Mouse (Mus musculus) hindbrain, embryonic 12.5 days (tissue): Measurements from ENCODE around the gene Creb3l2. TPM values are rescaled to one million over a fixed set of nuclear protein-coding genes. Genes with fewer than 3 reads are reported as not detected.

Experiments
- ATAC-seq: fragments of 200-750 bp; cut with Nextera tagmentation; 2 replicates; pipeline ENCODE4 v1.8.0; 2017; ENCODE audit warnings: moderate TSS enrichment; ENCODE audit not compliant: low FRiP score
- H3K27ac ChIP-seq: fragments of 300-500 bp; sonication (generic); 2 replicates; pipeline ENCODE4 v1.5.1; 2016; ENCODE audit warnings: mild to moderate bottlenecking
- H3K27me3 ChIP-seq: fragments of 300-500 bp; sonication (generic); 2 replicates; pipeline ENCODE4 v1.6.1; 2016; ENCODE audit warnings: mild to moderate bottlenecking
- H3K36me3 ChIP-seq: fragments of 300-500 bp; sonication (generic); 2 replicates; pipeline ENCODE4 v1.6.1; 2016; ENCODE audit warnings: mild to moderate bottlenecking
- H3K4me1 ChIP-seq: fragments of 300-500 bp; sonication (generic); 2 replicates; pipeline ENCODE4 v1.6.1; 2016
- H3K4me2 ChIP-seq: fragments of 300-500 bp; sonication (generic); replicated peaks from 2 replicates; pipeline ENCODE4 v1.6.1; 2016; ENCODE audit warnings: mild to moderate bottlenecking
- H3K4me3 ChIP-seq: fragments of 300-500 bp; sonication (generic); 2 replicates; pipeline ENCODE4 v1.5.1; 2016; ENCODE audit warnings: mild to moderate bottlenecking
- H3K9ac ChIP-seq: fragments of 300-500 bp; sonication (generic); 2 replicates; pipeline ENCODE4 v1.6.1; 2016; ENCODE audit warnings: mild to moderate bottlenecking, moderate library complexity
- H3K9me3 ChIP-seq: fragments of 300-500 bp; sonication (generic); replicated peaks from 2 replicates; pipeline ENCODE4 v1.6.1; 2016; ENCODE audit warnings: mild to moderate bottlenecking
- whole genome bisulfite sequencing: fragments of 180-500 bp; shearing (Covaris S2); methylation state at CpG from one replicate; pipeline ENCODE4 v1.1.7; 2016; 5-methylcytosine and 5-hydroxymethylcytosine counted together
- polyA plus RNA-seq: library from polyadenylated mRNA; unstranded; fragments of >200 nt; fragmentation: Nextera tagmentation; extraction: Ambion mirVana; gene quantifications from 2 replicates; pipeline ENCODE4 v1.2.1, GENCODE M21; 2016

The Creb3l2 gene
- polyA plus RNA-seq, 1 experiment from 2014 or later, result 14.9 TPM

DNA sequence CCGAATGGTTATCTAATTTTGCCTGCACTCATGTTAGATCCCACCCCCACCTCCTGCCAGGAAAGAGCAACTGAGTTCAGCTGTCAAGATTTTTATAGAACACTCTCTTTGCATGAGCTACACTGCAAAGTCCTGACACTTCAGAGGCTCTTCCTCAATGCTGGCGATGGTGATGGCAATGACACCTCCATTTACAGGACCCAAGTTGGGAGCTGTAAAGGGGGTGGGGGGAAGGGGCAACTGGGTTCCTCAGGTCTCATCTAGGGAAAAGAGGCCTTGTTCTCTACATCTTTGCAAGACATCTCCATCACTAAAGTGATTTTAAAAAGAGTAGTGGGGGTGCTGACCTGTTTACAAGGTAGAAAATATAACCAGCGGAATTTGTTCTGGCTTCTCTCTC is 112.6 kb downstream of the Creb3l2 start:
- Histone ChIP-seq H3K4me3 (no peak overlapping the region), H3K36me3 (no peaks in the 10 kb centered on the region), H3K27ac (no peak overlapping the region), H3K9ac (no peak overlapping the region), H3K4me1 (peaks cover 23% of the 10 kb centered on the region), H3K27me3 (no peaks in the 10 kb centered on the region), H3K4me2 (no peak overlapping the region), H3K9me3 (no peaks in the 10 kb centered on the region)
- ATAC-seq, result no peak
- 82% methylated on average over 3 of the region's 3 CpGs for WGBS

DNA sequence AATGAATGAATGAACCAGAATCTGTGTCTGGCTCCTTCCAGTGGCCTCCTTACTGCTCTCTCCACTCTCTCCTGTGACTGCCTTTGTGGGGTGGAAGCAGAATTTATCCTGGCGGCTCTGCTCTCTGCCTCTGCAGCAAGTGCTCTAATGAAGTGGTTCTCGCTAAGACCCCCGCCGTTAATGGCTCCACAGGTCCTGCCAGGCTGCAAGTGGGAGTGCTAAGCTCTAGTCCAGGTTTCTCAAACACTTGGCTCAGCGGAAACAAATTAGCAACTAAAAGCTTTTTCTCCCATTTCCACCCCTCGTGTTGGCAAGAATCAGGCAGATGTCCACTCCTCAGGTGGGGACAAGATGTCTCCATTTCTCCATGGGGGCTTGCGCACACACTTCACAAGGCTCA is 113.3 kb downstream of the Creb3l2 start:
- Histone ChIP-seq H3K4me3 (no peak overlapping the region), H3K36me3 (no peaks in the 10 kb centered on the region), H3K9me3 (no peaks in the 10 kb centered on the region), H3K27me3 (no peaks in the 10 kb centered on the region), H3K4me1 (peaks cover 23% of the 10 kb centered on the region), H3K27ac (no peak overlapping the region), H3K9ac (no peak overlapping the region), H3K4me2 (no peak overlapping the region)
- WGBS, result 45% methylated on average over 7 of the region's 7 CpGs
- ATAC-seq, result no peak

DNA sequence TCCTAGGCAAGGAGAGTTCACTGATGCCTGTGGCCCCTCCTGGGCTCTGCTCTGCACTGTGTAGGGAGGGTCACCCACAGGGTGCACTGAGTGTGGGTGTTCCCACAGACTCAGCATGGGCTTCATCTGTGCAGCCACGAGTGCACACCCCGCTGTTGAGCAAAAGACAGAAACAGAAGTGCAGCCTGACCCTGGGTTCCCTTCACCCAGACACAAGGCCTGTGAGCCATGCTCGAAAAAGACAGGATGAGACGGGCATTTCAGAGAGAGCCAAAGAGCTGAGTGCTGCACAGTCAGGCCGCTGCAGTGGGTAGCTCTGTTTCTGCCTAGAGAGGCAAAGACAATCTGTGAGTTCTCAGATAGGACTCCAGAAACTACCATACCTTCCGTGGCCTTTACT is 114.4 kb downstream of the Creb3l2 start:
- WGBS, result 48% methylated on average over 6 of the region's 6 CpGs
- Histone ChIP-seq H3K27ac (no peak overlapping the region; the same call in 1 of the 2 replicates), H3K9me3 (no peaks in the 10 kb centered on the region), H3K36me3 (no peaks in the 10 kb centered on the region), H3K9ac (no peak overlapping the region), H3K27me3 (no peaks in the 10 kb centered on the region), H3K4me2 (no peak overlapping the region), H3K4me3 (no peak overlapping the region), H3K4me1 (peaks cover 23% of the 10 kb centered on the region)
- ATAC-seq, result no peak; the same call in 1 of the 2 replicates

DNA sequence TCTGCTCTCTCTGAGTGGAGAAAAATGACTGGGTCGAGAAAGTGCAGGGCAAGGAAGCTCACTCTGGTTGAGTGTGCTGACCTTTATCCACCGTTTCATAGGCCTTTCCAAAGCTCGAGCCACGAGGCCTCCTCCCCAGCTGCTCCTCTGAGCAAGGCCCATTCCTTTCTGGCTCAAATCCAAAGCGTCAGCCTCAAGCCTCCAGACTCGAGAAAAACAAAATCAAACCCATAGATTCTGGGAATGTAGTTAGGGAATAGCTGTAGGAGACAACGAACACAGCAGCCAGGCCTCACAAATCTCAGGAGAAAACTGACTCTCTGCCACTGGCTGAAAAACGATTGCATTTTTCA is 115.4 kb downstream of the Creb3l2 start:
- Histone ChIP-seq H3K27me3 (no peaks in the 10 kb centered on the region), H3K9ac (no peak overlapping the region), H3K4me3 (no peak overlapping the region), H3K4me1 (peaks cover 23% of the 10 kb centered on the region), H3K9me3 (no peaks in the 10 kb centered on the region), H3K36me3 (no peaks in the 10 kb centered on the region), H3K4me2 (no peak overlapping the region), H3K27ac (no peak overlapping the region)
- ATAC-seq, result no peak
- WGBS, result 55% methylated on average over 8 of the region's 8 CpGs

DNA sequence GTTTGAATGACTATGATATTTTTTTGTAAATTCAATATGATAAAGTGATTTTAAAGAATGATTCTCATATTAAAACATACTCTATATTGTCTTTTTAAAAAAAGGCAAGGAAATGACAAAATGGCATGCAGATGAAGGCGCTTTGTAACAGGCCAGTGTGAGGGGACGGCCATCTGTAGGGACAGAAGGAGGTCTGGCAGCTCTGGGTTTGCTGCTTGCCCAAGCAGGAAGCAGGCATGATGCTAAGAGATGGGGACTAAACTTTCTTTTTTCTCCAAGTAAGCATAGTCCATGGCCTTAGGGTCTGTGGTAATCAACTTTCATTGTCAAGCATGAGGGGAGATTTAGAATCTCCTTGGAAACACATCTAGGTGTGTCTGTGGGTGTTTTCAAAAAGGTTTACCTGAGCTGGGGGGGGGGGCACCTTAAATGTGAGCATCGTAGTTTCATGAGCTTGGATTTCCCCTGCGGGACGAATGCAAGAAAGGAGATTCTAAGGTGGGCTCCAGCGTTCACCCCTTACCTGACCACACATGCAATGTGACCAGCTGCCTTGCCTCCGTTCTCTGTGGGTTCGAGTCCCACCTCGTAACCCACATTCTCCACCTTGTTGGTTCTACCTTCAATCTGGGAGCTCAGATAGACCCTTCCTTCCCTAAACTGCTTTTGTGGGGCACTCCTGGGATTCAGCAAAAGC is 115.9 kb downstream of the Creb3l2 start:
- no peak for ATAC-seq
- WGBS, result 89% methylated on average over 9 of the region's 9 CpGs

DNA sequence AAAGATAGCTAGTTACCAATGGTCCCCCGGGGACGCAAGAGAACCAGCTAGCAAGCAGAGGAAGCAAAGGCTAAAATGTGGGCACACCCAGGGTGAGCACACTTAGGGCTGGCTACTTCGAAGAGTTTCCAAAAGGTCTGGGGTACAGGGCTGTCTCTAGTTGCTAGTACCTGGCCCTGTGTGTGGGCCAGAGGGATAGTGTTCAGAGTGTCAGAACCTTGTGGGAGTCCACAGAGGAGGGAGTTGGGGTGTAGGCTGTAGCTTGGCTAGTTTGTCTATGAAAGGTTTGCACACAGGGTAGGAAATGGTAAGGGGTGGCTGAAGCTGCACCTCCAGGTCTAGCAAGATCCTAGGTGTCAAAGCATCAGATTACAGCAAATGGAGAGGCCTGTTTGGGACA is 116.9 kb downstream of the Creb3l2 start:
- no peaks in the 10 kb centered on the region for H3K9me3 ChIP-seq
- H3K4me3 ChIP-seq, result no peak overlapping the region
- no peaks in the 10 kb centered on the region for H3K36me3 ChIP-seq
- no peak overlapping the region for H3K4me2 ChIP-seq
- WGBS, result 73% methylated on average over 3 of the region's 3 CpGs
- H3K4me1 ChIP-seq, result peaks cover 16% of the 10 kb centered on the region
- H3K27ac ChIP-seq, result no peak overlapping the region
- no peaks in the 10 kb centered on the region for H3K27me3 ChIP-seq
- no peak for ATAC-seq
- no peak overlapping the region for H3K9ac ChIP-seq

More for the DNA sequence above, 115.9 kb downstream of the Creb3l2 start:
- Histone ChIP-seq H3K4me3 (no peak overlapping the region), H3K9me3 (no peaks in the 10 kb centered on the region), H3K36me3 (no peaks in the 10 kb centered on the region), H3K27me3 (no peaks in the 10 kb centered on the region), H3K9ac (no peak overlapping the region), H3K4me1 (peaks cover 23% of the 10 kb centered on the region), H3K4me2 (no peak overlapping the region), H3K27ac (no peak overlapping the region)

DNA sequence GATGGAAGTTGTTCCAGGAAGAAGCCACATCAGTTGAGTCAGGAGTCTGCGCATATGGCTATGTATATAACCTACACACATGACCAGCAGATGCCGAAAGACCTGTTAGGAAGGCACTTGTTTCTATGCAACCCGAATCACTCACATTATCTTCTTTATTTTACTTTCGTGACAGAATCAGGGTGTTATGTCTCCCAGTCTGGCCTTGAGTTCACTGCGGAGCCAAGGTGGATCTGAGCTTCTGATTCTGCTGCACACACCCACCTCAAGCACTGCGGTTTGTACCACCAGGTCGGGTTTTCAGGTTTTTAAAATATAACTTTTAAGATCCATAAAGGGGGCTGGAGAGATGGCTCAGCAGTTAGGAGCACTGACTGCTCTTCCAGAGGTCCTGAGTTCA is 119.3 kb downstream of the Creb3l2 start:
- WGBS, result 89% methylated on average over 7 of the region's 7 CpGs
- ATAC-seq, result no peak
- Histone ChIP-seq H3K27me3 (no peaks in the 10 kb centered on the region), H3K27ac (no peak overlapping the region), H3K36me3 (no peaks in the 10 kb centered on the region), H3K4me3 (no peak overlapping the region), H3K4me1 (peaks cover 11% of the 10 kb centered on the region), H3K9ac (no peak overlapping the region), H3K9me3 (no peaks in the 10 kb centered on the region), H3K4me2 (no peak overlapping the region)

DNA sequence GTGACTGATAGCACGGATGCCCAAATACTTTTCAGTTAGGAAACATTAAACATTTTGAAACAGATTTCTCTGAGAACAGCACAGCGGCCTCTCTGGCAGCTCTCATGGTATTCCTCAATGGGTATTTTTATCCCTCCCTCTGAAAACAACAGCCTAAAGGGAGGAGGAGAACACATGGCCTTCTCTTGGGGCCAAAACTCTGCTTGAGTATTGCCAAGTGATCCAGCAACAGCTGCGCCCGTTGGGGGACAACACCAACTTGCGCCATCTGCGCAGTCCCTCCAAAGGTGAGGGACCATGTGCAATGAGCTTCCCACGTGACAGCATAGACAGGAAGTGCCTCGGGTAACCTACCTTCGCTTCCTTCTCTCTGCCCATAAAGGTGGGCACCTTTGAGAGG is 119.9 kb downstream of the Creb3l2 start:
- no peaks in the 10 kb centered on the region for H3K9me3 ChIP-seq
- H3K4me1 ChIP-seq, result peaks cover 7% of the 10 kb centered on the region
- no peak overlapping the region for H3K4me3 ChIP-seq
- WGBS, result 90% methylated on average over 9 of the region's 9 CpGs
- no peaks in the 10 kb centered on the region for H3K36me3 ChIP-seq
- H3K27me3 ChIP-seq, result no peaks in the 10 kb centered on the region
- no peak overlapping the region for H3K4me2 ChIP-seq
- no peak overlapping the region for H3K9ac ChIP-seq
- no peak overlapping the region for H3K27ac ChIP-seq
- ATAC-seq, result no peak

DNA sequence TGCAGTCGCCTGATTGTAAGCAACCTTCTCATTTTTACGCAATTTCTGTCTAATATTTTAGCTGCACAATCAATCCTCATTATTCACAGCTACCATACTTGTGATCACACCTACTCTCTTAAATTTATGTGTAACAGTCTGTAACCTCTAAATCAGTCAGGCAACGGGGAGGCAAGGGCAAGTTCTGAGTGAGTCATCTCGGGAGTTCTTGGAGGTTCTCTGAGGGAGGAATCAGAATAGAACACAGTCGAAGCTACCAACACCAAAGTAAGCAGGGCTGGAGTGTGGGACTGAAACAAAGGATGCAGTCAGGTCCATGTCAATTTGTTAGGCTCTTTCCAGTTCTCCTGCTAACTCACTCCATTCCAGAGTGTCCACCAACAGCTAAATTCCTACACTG is 124.0 kb downstream of the Creb3l2 start:
- H3K9me3 ChIP-seq, result no peaks in the 10 kb centered on the region
- H3K4me3 ChIP-seq, result no peak overlapping the region
- ATAC-seq, result no peak
- no peak overlapping the region for H3K27ac ChIP-seq
- 84% methylated on average over 5 of the region's 5 CpGs for WGBS
- H3K4me1 ChIP-seq, result no peaks in the 10 kb centered on the region
- no peak overlapping the region for H3K4me2 ChIP-seq
- H3K36me3 ChIP-seq, result no peaks in the 10 kb centered on the region
- no peak overlapping the region for H3K9ac ChIP-seq
- no peaks in the 10 kb centered on the region for H3K27me3 ChIP-seq

DNA sequence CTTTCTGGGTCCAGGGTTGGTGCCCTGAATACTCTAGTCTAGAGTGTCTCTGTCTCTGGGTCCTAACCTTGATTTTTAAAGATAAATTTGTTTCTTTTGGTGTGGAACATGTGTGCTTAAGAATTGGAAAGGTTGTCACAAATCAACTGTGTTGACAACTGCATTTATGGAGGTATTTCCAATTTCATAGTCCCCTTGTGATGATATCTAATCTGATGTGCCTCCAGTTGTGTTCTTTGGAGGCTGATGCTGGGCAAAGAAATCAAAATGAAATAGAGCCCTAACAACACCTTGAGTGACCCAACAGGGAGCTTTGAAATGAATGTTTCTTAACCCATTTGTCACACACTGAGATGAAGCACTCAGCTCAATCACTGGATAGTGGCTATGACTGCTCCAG is 126.5 kb downstream of the Creb3l2 start:
- Histone ChIP-seq H3K9me3 (no peaks in the 10 kb centered on the region), H3K4me2 (no peak overlapping the region), H3K27ac (no peak overlapping the region), H3K4me1 (no peaks in the 10 kb centered on the region), H3K4me3 (no peak overlapping the region), H3K9ac (no peak overlapping the region), H3K36me3 (no peaks in the 10 kb centered on the region), H3K27me3 (no peaks in the 10 kb centered on the region)
- no peak for ATAC-seq

DNA sequence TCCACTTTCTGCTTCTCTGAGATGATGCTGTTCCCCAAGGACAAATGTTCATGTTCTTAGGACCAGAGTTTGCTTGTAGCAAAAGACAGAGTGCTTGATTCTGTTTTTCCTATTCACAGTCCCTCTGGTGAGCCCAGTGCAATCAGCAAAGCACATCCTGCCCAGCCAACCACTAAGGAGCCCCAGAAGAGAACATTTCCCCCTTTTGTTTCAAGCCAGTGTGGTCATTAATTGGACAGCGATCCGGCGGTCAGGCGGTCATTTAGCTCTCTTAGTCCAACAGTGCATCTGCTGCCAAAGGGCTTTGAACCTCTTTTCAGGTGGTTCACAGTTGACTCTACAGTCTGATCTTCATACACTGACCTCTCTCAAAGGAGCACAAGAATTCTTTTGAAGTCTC is 131.3 kb downstream of the Creb3l2 start:
- Histone ChIP-seq H3K9ac (no peak overlapping the region), H3K4me2 (no peak overlapping the region), H3K4me3 (no peak overlapping the region), H3K4me1 (no peaks in the 10 kb centered on the region), H3K9me3 (no peaks in the 10 kb centered on the region), H3K27ac (no peak overlapping the region), H3K27me3 (no peaks in the 10 kb centered on the region), H3K36me3 (no peaks in the 10 kb centered on the region)
- 85% methylated on average over 4 of the region's 4 CpGs for WGBS
- ATAC-seq, result no peak

DNA sequence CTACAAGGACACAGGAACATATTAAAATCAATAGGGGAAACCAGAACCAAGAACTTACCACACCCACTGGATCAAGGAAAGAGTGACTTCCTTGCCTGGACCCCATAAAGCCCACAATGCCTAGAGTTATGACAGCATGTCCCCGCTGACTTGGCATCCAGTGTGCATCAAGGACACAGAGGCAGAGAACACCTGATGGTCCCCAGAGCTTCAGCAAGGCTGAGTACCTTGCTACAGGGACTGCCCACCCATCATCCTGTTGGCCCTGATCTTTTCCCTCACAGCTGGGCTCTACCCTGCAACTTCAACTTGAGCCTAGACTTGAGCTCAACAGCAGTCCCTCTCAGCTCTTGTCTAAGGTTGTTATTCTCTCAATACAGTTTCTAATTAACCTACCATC is 135.3 kb downstream of the Creb3l2 start:
- ATAC-seq, result no peak
- WGBS, result 85% methylated on average over 1 of the region's 1 CpGs

DNA sequence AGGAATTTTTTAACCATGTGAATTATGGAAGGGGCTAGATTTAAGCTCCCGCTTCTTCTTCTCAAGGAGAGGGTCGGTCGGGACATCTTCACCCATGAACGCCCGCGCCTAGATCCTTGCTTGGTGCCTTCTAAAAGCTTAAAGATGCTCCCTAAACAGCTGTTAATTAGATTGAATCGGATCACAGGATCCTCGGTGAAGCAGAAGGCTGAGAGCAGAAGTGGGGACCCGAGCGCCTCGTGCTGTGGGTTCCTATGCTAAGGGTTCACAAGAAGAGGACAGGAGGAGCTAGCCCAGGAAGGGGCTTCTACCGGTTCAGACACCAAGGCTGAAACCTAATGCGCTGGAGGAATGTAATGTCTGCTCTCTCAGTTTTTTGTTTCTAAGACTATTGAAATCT is 141.5 kb downstream of the Creb3l2 start:
- no peak for ATAC-seq

More for the DNA sequence above, 135.3 kb downstream of the Creb3l2 start:
- H3K27me3 ChIP-seq, result peaks cover 5% of the 10 kb centered on the region
- H3K4me3 ChIP-seq, result no peak overlapping the region
- no peak overlapping the region for H3K27ac ChIP-seq
- H3K9ac ChIP-seq, result no peak overlapping the region
- H3K4me1 ChIP-seq, result no peaks in the 10 kb centered on the region
- H3K36me3 ChIP-seq, result no peaks in the 10 kb centered on the region
- H3K4me2 ChIP-seq, result no peak overlapping the region
- H3K9me3 ChIP-seq, result no peaks in the 10 kb centered on the region

More for the DNA sequence above, 141.5 kb downstream of the Creb3l2 start:
- Histone ChIP-seq H3K9ac (peak overlapping the region; percentile 80), H3K27me3 (peaks cover 41% of the 10 kb centered on the region), H3K36me3 (no peaks in the 10 kb centered on the region), H3K9me3 (no peaks in the 10 kb centered on the region), H3K4me2 (peak overlapping the region; percentile 91), H3K27ac (no peak overlapping the region; the same call in 1 of the 2 replicates), H3K4me1 (peaks cover 31% of the 10 kb centered on the region), H3K4me3 (peak overlapping the region; percentile 66)
- WGBS, result 7% methylated on average over 13 of the region's 13 CpGs
